Mouse (Mus musculus) brain, embryonic 14.5 days (tissue): ENCODE results near the gene Grm6.

Experiments
- CTCF ChIP-seq: fragments of 200-500 bp; IDR thresholded peaks from 2 replicates; pipeline ENCODE4 v1.5.1; 2012; ENCODE audit warnings: inconsistent platforms, mild to moderate bottlenecking, moderate library complexity, borderline replicate concordance; ENCODE audit not compliant: insufficient read depth, insufficient read length; ENCODE audit errors: extremely low read depth
- POLR2A ChIP-seq: fragments of 200-500 bp; IDR thresholded peaks from 2 replicates; pipeline ENCODE4 v1.6.1; 2012; ENCODE audit warnings: mild to moderate bottlenecking, inconsistent platforms, borderline replicate concordance; ENCODE audit not compliant: poor library complexity, insufficient read depth, insufficient read length, severe bottlenecking; ENCODE audit errors: extremely low read depth

DNA sequence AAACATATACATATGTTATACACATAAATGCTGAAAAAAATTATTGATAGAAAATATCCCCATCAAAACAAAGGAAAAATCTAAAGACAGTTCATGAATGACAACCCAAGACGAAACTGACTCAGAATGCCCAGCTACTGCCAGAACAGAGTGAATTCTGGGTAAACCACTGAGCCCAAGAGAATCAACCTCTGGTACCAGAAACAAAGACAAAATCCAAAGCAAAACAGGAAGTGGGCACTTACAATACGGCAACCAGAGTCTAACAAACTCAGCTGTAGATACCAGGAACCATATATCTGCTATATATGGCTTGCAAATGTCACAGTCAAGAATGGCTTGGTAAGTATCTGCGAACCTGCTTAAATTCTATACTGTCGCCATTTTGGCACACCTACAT is 14.8 kb upstream of the Grm6 start:
- TF ChIP-seq CTCF (no peak), POLR2A (no peak)
